7 mouse cellular contexts compared by ENCODE assay signal in genomic region chr2:73059550-73060258, GRCm38 (mm10).
A peak's percentile ranks its signal among the peaks of the same experiment; 100 is the strongest.
DNase-seq lines count a peak whose midpoint lies in the region; ATAC-seq and TF ChIP-seq lines count a peak whose summit lies in the region.

No protein-coding gene starts in this region.

- CTCF ChIA-PET in Patski (lab: Charles Lee): interaction anchor here (0.8 to 1.1 kb wide), 3 partner anchors 13 to 64 kb away, joined by 3 to 5 read pairs (median 3); no protein-coding TSS in a partner anchor

- in situ Hi-C loops in Patski (cut with MboI; ENCODE audit: low pct_unique_long_range_greater_than_20kb): no loop called here

- H3K9ac ChIP-seq in hindbrain, embryonic 16.5 days (ENCODE audit: low read depth, low read length): no peak overlapping the region

- no peak overlapping the region for H3K27ac ChIP-seq in hindbrain, embryonic 16.5 days (ENCODE audit: low read depth, low read length)

- peak; percentile 31 for TF ChIP-seq CTCF in Patski (IDR thresholded peaks at IDR 0.05)

- H3K4me2 ChIP-seq in hindbrain, embryonic 16.5 days (ENCODE audit: low read length): no peak overlapping the region

- no peaks in the 10 kb centered on the region for H3K9me3 ChIP-seq in hindbrain, embryonic 16.5 days (ENCODE audit: control insufficient read depth, low read length)

- peak; percentile 46 to 53 for DNase-seq in lung, adult 18-20 months
- DNase-seq in lung, postnatal 25 days (ENCODE audit: low spot score): no peak
- no peak for DNase-seq in Patski (ENCODE audit: low read depth, low spot score)
- DNase-seq in cerebellum, postnatal 14 days: peak; percentile 47 to 65
- DNase-seq in heart, postnatal 4 days: peak; percentile 69

- ATAC-seq in Patski: no peak
- peak; percentile 47; the same call in 1 of the 2 replicates for ATAC-seq in neutrophil, adult 5-6 weeks (ENCODE audit: extremely low read depth, insufficient number of reproducible peaks, low FRiP score, poor library complexity, severe bottlenecking)
- no peak for ATAC-seq in hindbrain, embryonic 16.5 days

- POLR2A ChIA-PET in Patski (lab: Charles Lee): no interaction called here

- H3K27me3 ChIP-seq in Patski: no peaks in the 10 kb centered on the region
- no peaks in the 10 kb centered on the region for H3K27me3 ChIP-seq in hindbrain, embryonic 16.5 days (replicated peaks; ENCODE audit: control insufficient read depth, insufficient read depth, low read length)

- H3K4me1 ChIP-seq in hindbrain, embryonic 16.5 days (ENCODE audit: control insufficient read depth, insufficient read depth, low read depth, low read length): no peaks in the 10 kb centered on the region

- no peaks in the 10 kb centered on the region for H3K36me3 ChIP-seq in hindbrain, embryonic 16.5 days (ENCODE audit: control insufficient read depth, insufficient read depth, low read length)

- no peak overlapping the region for H3K4me3 ChIP-seq in hindbrain, embryonic 16.5 days (ENCODE audit: low read length)

- WGBS in hindbrain, embryonic 16.5 days: 42% methylated on average over 12 of the region's 12 CpGs

Comparison
In these comparisons a context has a peak if more than half of its experiments do, and no peak if none do; other contexts are left out.
1. DNase-seq: peak in lung, adult 18-20 months (2 of 2), cerebellum, postnatal 14 days (2 of 2) and heart, postnatal 4 days (single experiment); none in lung, postnatal 25 days (single experiment) and Patski (single experiment).